Mouse (Mus musculus) right cerebral cortex, postnatal 10 days (tissue): ENCODE measurements around the gene Nfyb.

Experiments
- DNase-seq, 2 experiments: peaks; one replicate each; pipeline ENCODE4 v3.0.0; 2021; ENCODE audit warnings: low spot score in 2 of 2

Gene Nfyb

GRCm38 (mm10) chr10:82744296-82744695 is 19.6 kb downstream of the Nfyb start:
- peak in 1 of 2 experiments; percentile 39 for DNase-seq

- DNase-seq = no peak
Measured at GRCm38 (mm10) chr10:82742578-82742977, 21.4 kb downstream of the Nfyb start.

DNA sequence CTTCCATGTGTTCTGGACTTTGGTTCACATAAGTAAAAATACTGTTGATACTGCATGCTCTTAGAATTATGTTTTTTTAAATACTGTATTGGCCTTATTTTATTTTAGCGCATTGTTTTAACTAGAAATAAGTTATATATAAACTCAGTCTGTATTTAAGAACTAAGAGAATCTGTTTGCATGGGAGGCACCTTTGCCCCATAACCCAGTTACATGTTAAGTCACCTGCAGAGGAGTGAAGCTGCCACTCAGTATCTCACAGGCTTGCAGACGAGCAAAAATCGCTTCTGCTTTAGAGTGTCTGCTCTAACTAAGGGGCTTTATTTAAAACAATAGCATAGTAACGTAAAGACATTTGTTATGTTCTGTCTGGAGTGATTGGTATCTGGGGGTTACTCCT is 22.1 kb downstream of the Nfyb start:
- DNase-seq = no peak

GRCm38 (mm10) chr10:82741354-82741753 is 22.6 kb downstream of the Nfyb start:
- DNase-seq = peak in 1 of 2 experiments; percentile 37

DNA sequence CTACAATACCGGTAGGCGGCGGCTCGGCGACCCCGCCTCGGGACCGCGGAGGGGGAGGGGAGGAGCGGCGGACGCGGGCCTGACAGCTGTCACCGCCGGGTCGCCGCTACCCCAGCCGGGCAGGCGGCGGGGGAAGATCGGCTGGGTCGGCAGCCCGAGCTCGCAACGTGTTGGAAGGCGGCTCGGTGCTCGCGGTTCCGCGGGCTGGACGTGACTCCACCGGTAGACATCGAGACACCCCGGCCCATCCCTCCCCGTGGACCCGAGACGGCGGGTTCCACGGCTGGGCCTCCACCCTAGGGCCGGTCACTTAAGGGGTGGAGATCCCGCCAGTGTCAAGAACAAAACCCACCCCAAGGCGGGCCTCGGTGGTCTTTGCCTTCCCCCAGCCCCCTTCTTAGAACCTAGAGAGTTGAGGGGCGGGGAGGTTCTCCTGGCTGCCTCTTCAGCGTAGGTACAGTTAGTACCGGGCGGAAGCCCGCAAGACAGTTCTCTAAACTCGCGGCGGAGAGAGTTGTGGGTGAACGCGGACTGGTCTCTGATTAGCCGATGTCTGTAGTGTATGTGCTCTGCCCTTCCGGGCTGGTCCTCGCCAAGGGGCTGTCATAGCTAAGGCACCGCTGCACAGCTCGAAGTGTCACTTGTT is 64.5 kb downstream of the Nfyb start:
- DNase-seq = peak in 1 of 2 experiments; percentile 36

DNA sequence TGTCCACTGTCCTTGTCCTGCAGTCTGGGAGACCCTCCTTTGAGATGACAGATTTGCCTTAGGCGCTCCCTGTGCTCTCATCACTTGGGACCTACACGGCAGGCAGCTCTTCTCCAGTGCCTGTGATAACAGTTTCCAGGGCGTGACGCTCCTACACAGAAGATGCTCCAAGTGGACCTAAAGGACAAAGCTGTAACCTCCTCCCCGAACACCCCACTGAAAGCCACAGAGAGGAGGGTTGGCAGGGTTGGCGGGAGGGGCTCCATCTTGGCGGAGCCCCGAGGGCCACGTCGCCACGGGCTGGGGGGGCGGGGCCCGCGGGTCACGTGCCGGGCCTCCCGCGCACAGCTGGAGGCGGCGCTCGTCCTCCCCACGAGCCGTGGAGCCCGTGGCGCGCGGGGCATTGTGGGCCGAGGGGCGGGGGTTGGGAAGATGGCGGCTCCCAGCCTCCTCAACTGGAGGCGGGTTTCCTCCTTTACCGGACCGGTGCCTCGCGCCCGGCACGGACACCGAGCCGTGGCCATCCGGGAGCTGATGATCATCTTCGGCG is 65.2 kb downstream of the Nfyb start:
- peak; percentile 92 to 94 for DNase-seq
